10 mouse cellular contexts compared by ENCODE assay signal in the genomic region with DNA sequence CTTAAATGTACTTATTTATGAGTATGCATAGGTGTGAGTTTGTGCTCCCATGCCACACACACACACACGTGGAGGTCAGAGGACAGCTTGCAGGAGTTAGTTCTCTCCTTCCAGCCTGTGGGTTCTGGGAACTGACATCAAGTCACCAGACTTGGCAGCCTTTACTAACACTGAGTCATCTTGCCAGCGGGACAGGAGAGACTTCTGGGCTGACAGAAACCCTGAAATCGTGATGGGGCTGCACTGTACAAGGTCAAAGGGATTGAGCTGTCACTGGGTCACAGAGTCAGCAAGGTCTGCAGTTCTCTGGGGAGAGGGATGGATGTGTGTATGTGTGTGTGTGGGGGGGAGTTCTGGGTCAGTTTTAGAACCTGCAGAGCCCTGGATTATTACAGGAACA. TPM values are rescaled to one million over a fixed set of nuclear protein-coding genes. Genes with fewer than 3 reads are reported as not detected.
A peak's percentile ranks its signal among the peaks of the same experiment; 100 is the strongest.
DNase-seq lines count a peak whose midpoint lies in the region; ATAC-seq lines count a peak whose summit lies in the region.
"Had no signal": no experiment of that assay in that cellular context is flagged by ENCODE, and none has a peak within 500 bp of the region (broad histone marks: within the 10 kb centered on the region; RNA-seq: fewer than 3 reads in every experiment).

No protein-coding gene starts in this region.

- peak; percentile 64 for ATAC-seq in heart, embryonic 14.5 days (ENCODE audit: insufficient number of reproducible peaks, insufficient read depth, low FRiP score, low read depth)

- no peak overlapping the region for H3K4me2 ChIP-seq in heart, embryonic 14.5 days (ENCODE audit: low read length)
- H3K4me2 ChIP-seq: embryonic facial prominence, embryonic 15.5 days had no signal

- H3K4me1 ChIP-seq in heart, embryonic 14.5 days (ENCODE audit: control insufficient read depth in 2 of 2, insufficient read depth in 2 of 2, low read length in 2 of 2) = peaks cover 2 to 9% of the 10 kb centered on the region in 2 experiments; a peak in 3 of 4 replicates
- H3K4me1 ChIP-seq: embryonic facial prominence, embryonic 15.5 days had no signal

- no peak overlapping the region for H3K4me3 ChIP-seq in heart, embryonic 14.5 days (ENCODE audit: control insufficient read depth in 1 of 2, insufficient read depth in 1 of 2, low read depth in 1 of 2, low read length in 2 of 2)
- H3K4me3 ChIP-seq: embryonic facial prominence, embryonic 15.5 days had no signal

- no peaks in the 10 kb centered on the region for H3K27me3 ChIP-seq in heart, embryonic 14.5 days (ENCODE audit: control insufficient read depth, insufficient read depth, low read length)
- H3K27me3 ChIP-seq: embryonic facial prominence, embryonic 15.5 days had no signal

- DNase-seq in kidney, adult 18-20 months = peak; percentile 24
- DNase-seq in kidney, postnatal 14 days = no peak
- peak; percentile 27 for DNase-seq in NIH3T3 (ENCODE audit: low read depth)
- DNase-seq in cerebellum, adult 11 months = peak; percentile 53
- DNase-seq in layer of hippocampus, adult 9-10 months (ENCODE audit: low spot score) = no peak
- no peak for DNase-seq in urinary bladder, postnatal 4 days (ENCODE audit: low spot score in 2 of 2)
- DNase-seq: kidney, adult 9 months; right cerebral cortex, adult 18-20 months had no signal

- H3K9me3 ChIP-seq in heart, embryonic 14.5 days (ENCODE audit: control insufficient read depth, low read length) = peaks cover 3% of the 10 kb centered on the region; the same call in 1 of the 2 replicates
- H3K9me3 ChIP-seq: embryonic facial prominence, embryonic 15.5 days had no signal

- H3K36me3 ChIP-seq in heart, embryonic 14.5 days (ENCODE audit: control insufficient read depth, insufficient read depth, low read length) = peaks cover 29% of the 10 kb centered on the region
- H3K36me3 ChIP-seq: embryonic facial prominence, embryonic 15.5 days had no signal

- 30% methylated on average over 3 of the region's 3 CpGs for WGBS in heart, embryonic 14.5 days

- H3K9ac ChIP-seq in heart, embryonic 14.5 days (ENCODE audit: low read length) = no peak overlapping the region
- H3K9ac ChIP-seq: embryonic facial prominence, embryonic 15.5 days had no signal

- H3K27ac ChIP-seq in heart, embryonic 14.5 days (replicated peaks in 1 of 2; ENCODE audit: control insufficient read depth in 1 of 2, insufficient read depth in 1 of 2, low read depth in 2 of 2, low read length in 2 of 2) = peak overlapping the region in 1 of 2 experiments; percentile 55; a peak in 1 of 4 replicates
- H3K27ac ChIP-seq: embryonic facial prominence, embryonic 15.5 days had no signal

RNA-seq across cellular contexts. Expression of a gene that starts 36.6 kb away (rescaled TPM):
- 45.1 and 48.2 TPM in 2 replicates for polyA plus RNA-seq in heart, embryonic 14.5 days (2014; fragmentation: Nextera tagmentation; extraction: Ambion mirVana)

Comparison
In these comparisons a context has a peak if more than half of its experiments do, and no peak if none do; other contexts are left out.
1. DNase-seq: peak in kidney, adult 18-20 months (single experiment), NIH3T3 (single experiment) and cerebellum, adult 11 months (single experiment); none in kidney, postnatal 14 days (single experiment), layer of hippocampus, adult 9-10 months (single experiment) and urinary bladder, postnatal 4 days (0 of 2).